Mouse (Mus musculus) ovary, postnatal 10 days (tissue): Measurements from ENCODE around the gene Rptor.

Experiments
- DNase-seq: peaks from one replicate; pipeline ENCODE4 v3.0.0; 2022; ENCODE audit warnings: low spot score

The Rptor gene

DNA sequence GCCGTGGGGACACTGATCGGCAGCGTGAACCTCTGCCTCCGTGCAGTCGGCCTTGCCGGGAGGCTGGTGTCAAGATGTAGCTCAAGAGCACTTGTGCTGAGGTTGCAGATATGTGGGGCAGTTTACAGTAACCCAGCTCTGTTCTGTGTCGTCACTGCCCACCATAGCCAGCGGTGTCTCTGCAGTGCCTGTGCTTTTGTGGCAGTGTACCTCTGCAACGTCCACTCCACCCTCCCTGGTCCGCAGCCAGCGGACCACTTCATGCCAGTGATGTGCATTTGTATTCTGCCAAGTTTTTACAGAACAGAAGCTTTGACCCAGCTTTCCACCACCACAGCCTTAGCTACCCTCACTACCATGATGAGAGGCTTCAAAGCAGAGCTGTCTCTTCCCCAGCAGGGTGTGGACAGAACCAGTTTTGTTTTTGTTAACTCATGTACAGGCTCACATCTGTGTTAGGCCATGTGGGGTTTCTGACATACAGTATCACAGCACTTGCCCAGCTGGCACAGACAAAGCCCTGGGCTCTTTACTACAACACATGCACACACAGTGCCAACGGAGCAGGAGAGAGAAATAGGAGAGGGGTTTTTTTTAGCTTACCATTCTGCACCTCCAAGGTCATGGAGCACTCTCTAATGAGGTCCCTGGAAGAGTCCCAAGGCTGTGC lies 182.1 kb downstream of the Rptor start:
- no peak for DNase-seq

DNA sequence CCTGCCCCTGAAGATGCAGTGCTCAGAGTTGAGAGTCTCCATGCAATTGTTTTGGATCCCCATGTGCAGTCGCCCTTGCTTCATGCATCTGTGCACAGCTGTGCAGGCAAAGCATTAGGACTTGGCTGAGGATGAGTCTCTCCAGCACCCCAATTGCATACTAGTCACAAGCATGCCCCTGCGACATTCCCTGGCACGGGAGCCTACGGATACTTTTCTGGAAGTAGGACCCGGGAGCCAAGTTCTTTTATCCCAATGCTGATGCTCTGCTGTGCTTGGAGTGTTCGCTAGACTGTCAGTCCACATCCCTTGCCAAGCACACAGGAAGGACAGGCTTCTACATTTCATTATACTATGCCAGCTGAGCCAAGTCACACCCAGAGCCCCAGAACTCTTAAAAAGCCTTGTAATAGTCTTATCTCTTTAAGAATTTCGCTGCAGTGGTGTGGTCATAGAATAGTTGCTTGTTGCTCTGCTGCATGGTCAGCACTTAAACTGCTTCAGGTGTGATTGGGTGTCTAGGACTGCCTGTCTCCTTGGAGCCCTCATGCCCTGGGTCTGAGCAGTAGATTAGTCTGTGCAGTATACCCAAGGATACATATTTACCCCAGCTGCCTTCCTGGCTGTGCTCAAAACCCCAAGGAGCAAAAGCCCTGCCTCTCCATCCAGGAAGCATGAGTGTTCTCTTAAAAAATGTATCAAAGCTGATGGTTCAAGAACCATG lies 183.1 kb downstream of the Rptor start:
- DNase-seq = no peak

- no peak for DNase-seq
These were observed 183.7 kb downstream of the Rptor start for GRCm38 (mm10) chr11:119786385-119786880.

DNA sequence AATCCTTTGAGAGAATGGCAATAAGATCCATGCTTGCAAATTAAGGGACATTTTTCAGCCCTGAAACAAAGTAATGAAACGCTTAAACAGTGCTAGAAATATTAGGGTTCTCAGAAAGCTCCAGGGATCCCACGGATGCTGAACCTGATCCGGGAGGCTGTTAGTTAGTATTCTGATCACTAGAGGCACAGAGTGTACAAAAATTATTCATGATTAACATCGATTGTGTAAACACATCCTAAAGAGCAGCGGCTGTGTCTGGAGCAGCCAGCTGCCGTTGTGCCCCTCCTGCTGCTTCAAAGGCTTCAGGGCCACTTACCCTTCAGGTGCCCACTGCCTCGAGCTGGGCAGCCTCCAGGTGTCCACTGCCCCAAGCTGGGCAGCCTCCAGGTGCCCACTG lies 185.8 kb downstream of the Rptor start:
- DNase-seq = no peak

DNA sequence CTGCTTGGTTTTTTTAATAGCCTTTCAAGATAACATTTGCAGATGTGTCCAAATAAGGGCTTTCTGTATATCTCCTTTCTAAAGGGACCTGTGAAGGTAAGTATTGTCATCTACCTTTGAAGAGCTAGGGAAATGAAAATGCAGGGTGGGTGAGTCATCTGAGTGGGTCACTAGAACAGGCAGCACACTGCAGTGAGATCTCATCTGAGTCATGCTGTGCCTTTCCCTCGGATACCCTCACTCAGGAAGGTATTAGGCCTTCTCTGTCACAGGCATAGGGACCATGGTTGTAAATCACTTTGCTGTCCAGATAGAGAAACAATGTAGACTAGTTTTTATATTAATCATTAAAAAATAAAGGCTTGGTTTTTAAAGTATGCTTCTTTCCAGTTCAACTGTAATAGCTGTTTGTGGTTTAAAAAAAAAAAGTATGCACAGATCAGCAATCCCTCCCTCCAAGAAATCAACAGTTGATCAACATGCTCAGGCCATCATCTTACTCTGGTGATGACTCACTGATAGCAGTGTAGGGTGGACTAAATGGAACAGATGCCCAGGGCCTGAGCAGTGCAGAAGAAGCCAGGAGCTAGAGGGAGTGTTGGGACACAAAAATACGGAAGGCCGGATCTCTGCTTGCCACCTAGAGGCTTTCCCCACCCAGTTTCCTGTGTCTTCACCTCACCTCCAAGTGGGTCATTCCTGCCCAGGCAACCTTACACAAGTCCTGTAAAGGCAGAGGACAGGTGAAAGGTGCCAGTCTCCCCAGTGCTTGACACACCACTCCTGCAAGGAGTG lies 186.4 kb downstream of the Rptor start:
- no peak for DNase-seq

- DNase-seq = no peak
These were observed 189.3 kb downstream of the Rptor start for GRCm38 (mm10) chr11:119791923-119792564.

DNA sequence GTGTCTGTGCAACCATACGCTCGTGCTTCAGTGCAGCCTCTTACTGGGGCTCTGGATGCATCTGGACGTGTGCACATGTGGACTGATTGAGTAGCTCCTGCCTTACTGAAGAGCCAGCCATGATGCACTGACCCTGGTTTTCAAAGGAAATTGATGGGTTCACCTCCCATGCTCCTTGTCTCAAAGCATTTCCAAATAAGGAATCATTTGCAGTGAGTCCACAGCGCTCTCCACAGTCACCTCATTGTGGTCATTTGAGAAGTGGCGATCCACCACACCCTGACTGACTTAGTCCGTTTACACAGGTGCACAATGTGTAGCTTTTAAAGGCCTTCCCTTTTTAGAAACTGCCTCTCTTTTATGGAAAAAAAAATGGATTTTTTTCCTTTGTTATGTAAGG lies 190.7 kb downstream of the Rptor start:
- DNase-seq = no peak

DNA sequence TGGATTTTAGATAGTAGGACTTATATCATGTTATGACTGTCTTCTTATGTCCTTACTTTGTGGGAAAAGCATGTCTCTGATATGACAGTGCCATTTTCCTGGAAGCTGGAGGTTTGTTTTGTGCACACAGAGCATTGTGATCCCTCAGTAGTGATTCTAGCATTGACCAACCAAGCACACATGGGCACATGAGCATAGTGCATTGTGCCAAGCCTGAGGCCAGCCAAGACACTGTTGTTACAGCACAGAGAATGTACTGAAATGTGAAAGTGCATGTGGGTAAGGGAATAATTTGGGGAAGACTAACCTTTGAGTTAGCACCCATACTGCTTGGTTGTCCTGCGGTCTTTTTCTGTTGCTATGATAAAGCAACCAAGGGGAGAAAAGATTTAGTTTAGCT lies 191.3 kb downstream of the Rptor start:
- no peak for DNase-seq

GRCm38 (mm10) chr11:119794671-119795070 lies 192.0 kb downstream of the Rptor start:
- DNase-seq = no peak

- no peak for DNase-seq
These were observed 193.7 kb downstream of the Rptor start for GRCm38 (mm10) chr11:119796406-119796805.

DNA sequence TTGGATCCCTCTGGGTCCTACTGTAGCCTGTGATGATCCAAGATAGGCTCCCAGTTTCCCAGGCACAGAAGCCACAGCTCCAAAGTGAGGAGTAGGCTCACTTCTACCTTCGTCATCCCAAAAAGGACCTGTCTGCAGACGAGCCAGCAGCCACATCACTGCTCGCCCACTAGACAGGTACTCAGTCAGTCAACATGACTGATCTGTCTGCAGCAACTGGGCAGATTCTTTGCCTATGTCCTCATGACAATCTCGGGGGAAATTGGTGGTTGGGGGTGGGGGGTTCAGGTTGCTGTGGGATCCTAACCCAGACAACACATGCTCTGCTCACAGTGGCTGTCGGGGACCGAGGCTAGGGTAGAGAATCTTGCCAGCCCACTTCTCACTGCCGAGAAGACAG lies 194.1 kb downstream of the Rptor start:
- DNase-seq = no peak

GRCm38 (mm10) chr11:119799536-119799935 lies 196.8 kb downstream of the Rptor start:
- no peak for DNase-seq

DNA sequence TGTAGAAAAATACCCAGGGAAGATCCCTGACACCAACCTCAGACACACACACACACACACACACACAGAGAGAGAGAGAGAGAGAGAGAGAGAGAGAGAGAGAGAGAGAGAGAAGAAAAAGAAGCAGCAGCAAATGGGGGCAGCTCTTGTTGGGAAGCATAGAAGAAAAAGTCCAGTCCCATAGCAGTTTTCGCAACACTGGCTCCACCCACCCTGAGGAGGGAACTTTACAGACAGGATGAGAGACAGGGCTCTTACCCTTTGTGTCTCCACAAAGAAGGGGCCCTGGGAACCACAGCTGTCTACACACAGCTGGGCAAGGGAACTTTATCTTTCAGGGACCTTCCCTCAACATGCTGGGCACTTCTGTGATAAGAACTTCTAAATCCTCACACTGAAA lies 199.2 kb downstream of the Rptor start:
- no peak for DNase-seq

GRCm38 (mm10) chr11:119802947-119803346 lies 200.2 kb downstream of the Rptor start:
- no peak for DNase-seq

DNA sequence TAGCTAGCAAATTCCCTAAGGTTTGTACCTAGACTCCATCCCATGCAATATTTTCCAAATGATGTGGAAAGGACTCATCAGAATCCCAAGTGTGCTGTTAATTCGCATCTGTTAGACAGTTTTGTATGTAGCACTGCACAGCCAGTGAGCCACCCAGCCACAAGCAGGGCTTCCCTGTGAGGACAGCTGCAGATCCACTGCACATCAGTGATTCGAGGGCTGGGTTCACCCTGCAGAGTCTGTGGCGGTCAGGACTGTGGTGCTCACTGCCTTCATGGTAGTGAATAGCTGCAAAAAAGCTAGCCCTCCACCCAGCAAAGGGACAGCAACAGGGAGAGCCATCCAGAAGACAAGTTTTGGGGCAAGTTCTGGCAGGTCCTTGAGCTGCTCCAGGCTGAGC lies 201.7 kb downstream of the Rptor start:
- DNase-seq = no peak

DNA sequence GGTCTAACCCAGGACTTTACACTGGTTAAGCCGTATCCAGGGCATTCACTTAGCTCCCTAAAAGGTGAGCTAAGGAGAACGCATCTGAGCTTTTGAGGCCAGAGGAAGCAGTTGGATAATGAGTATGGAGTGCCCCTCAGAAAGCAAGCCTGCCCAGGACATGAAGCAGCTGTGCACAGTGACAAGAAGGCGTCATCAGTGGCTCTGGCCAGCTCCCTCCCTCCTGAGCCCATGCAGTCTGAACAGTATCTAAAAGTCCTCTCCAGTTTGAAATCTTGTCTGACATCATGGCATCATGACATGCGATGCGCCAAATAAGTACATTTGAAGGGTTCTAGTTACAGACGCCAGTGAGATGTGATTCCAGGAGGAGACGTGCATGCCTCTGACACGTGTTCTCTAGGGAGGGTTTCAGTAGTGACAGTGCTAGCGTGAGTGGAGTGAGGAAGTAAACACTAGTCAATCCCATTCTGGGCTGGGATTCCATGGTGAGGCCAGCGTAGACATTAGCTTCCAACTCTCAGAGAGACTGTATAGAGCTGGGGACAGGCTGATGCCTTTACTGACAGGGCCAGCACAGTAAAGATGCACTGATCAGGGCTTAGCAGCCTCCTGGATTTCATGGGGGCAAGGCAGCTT lies 202.5 kb downstream of the Rptor start:
- DNase-seq = no peak

DNA sequence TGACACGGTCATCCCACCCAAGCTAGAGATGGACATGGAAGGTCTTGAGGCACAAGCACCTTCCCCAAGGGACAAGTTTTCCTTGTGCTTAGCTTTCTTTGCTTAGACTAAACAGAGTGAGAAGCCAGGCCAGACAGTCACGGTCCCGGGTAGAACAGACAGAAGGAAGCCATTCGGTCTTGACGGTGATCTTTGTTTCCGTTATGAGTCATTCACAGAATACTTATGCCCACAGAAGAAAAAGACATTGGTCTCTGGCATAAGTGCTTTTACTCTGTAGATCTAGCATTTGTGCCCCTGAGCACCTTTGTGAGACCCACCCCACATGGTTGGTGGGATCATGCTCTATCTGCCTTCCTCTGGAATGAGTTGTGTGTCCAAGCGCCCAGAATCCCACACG lies 203.8 kb downstream of the Rptor start:
- no peak for DNase-seq

DNA sequence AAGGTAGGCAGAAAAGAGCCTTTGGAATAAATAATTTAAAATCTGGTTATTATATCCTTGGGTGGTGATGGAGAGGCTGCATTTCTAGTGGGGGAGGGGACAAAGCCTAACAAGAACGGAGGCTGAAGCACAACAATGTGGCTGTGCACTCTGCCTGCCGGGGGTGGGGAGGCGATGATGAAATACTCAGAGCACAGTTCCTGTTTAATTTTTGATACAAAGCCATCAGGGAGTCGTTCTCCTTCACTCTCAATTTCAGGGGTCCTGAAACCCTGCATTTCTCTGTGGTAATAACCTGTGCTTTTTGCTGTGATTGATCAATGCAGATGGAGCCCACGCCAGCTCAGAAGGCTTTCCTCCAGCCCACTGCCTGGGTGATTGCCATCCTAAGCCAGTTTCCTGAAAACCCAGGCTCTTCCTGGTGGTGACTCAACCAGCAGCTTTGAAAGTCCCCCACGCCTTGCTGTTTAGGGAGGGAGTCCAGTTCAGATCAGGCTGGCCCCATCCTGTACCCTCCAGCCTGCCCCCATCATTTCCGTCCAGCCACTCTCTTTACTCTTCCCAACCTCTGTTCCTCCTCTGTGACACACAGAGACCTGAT lies 204.8 kb downstream of the Rptor start:
- no peak for DNase-seq

DNA sequence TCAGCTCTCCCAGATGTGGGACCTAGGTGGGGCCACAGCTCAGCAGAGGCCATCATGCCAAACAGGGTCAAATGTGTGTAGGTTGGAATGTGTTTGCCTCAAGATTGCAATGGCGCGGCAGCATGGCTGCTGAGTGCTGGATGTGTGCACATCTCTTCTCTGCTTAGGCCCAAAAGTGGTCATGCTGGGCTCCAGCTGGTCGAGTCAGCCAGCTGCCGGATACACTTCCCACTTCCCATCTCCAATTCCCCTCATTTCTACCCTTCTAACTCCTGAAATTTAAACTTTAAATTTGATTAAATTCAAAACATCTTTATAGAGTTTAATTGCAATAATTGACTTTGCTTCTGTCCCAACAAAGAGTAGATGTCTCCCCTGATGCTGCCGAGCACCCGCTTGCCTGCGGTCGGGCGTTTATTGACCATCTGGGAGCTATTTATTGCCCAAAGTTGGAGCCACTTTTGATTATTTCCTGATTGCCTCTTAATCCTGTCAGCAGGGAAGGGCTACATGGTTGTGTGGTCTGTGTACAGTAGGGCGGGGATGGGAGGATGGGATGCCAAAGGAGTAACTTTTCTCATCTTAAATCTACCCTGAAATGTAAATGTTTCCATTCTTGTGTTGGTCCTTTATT lies 206.1 kb downstream of the Rptor start:
- no peak for DNase-seq

DNA sequence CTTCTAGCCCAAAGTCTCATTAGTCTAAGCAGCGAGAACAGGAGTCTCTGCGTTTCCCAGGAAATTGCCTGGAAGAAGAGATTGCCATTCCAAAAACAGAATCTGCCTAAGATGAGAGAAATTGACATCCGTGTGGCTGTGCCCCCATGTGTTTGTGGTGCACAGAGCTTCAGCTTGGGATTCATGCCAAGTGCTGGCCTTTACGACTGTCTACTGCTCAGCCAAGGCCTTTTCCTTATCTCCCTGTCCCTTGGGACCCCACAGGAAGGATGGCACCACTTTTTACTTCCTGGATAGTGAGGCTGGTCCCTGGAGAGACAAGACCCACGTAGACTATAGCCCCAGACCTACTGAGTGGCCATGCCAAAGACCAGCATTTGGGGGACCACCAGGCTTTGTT lies 206.6 kb downstream of the Rptor start:
- DNase-seq = no peak

DNA sequence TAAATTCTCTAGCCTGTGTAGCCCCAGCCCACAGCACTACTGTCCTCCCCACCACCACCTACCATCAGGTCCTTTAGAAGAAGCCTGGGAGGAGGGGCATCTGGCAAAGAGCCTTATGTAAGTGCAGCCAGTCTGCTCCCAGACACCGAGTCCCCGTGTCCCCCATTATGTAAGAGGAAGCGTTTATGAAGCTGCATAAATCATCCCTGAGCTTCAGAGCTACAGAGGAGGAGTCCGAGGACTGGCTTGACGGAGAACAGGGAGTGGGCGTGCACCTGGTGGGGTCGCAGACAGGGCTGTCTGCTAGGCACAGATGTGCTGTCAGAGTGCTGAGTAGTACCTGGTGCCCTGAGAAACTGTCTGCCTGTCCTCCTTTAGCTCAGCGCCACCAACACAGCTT lies 208.3 kb downstream of the Rptor start:
- DNase-seq = no peak
